24 mouse cellular contexts compared by ENCODE assay signal in genomic region chr12:76608241-76608640, GRCm38 (mm10).
A peak's percentile ranks its signal among the peaks of the same experiment; 100 is the strongest.
DNase-seq lines count a peak whose midpoint lies in the region; ATAC-seq lines count a peak whose summit lies in the region.
"Had no signal": no experiment of that assay in that cellular context is flagged by ENCODE, and none has a peak within 500 bp of the region (broad histone marks: within the 10 kb centered on the region; RNA-seq: fewer than 3 reads in every experiment).

No protein-coding gene starts in this region.

- H3K27me3 ChIP-seq in hindbrain, embryonic 16.5 days (replicated peaks; ENCODE audit: control insufficient read depth, insufficient read depth, low read length), result no peaks in the 10 kb centered on the region
- 0 out of 2 replicates have a peak, but pooled peaks cover 8% of the 10 kb centered on the region for H3K27me3 ChIP-seq in hindbrain, embryonic 12.5 days
- H3K27me3 ChIP-seq: embryonic facial prominence, embryonic 12.5 days; forebrain, embryonic 13.5 days; neural tube, embryonic 12.5 days; Patski had no signal

- DNase-seq in cerebellum, adult 9-11 months, result peak; percentile 59
- no peak for DNase-seq in cerebellum, adult 11-12 months
- DNase-seq in ovary, adult 18-20 months (ENCODE audit: low spot score), result peak; percentile 39
- DNase-seq in ovary, postnatal 14 days (ENCODE audit: low spot score), result no peak
- DNase-seq in heart, postnatal 36 days, result no peak
- DNase-seq: cerebellum, adult 8-10 months; kidney, adult 8-10 months; kidney, postnatal 10 days; liver, postnatal 0 days; lung, postnatal 10 days; thymus, adult 18-20 months; thymus, postnatal 36 days had no signal

- intact Hi-C loops in heart, postnatal 36 days (cut with DNase I), result no loop called here

- ATAC-seq in hindbrain, embryonic 16.5 days, result peak; percentile 57; the same call in 1 of the 2 replicates
- no peak for ATAC-seq in hindbrain, embryonic 12.5 days (ENCODE audit: low FRiP score)
- ATAC-seq: forebrain, embryonic 13.5 days; inflammation-experienced regulatory T-cells, adult 6 months; liver, postnatal 0 days; Patski had no signal

- no peaks in the 10 kb centered on the region for H3K36me3 ChIP-seq in hindbrain, embryonic 16.5 days (ENCODE audit: control insufficient read depth, insufficient read depth, low read length)
- no peaks in the 10 kb centered on the region for H3K36me3 ChIP-seq in hindbrain, embryonic 12.5 days
- H3K36me3 ChIP-seq: embryonic facial prominence, embryonic 12.5 days; hindbrain, embryonic 10.5 days; limb, embryonic 12.5 days; midbrain, embryonic 10.5 days; neural tube, embryonic 12.5 days had no signal

- no peak overlapping the region for H3K9ac ChIP-seq in hindbrain, embryonic 16.5 days (ENCODE audit: low read depth, low read length)
- no peak overlapping the region for H3K9ac ChIP-seq in hindbrain, embryonic 12.5 days
- H3K9ac ChIP-seq: embryonic facial prominence, embryonic 12.5 days; forebrain, embryonic 13.5 days; limb, embryonic 12.5 days; liver, postnatal 0 days; neural tube, embryonic 12.5 days had no signal

- H3K4me3 ChIP-seq in hindbrain, embryonic 16.5 days (ENCODE audit: low read length), result no peak overlapping the region
- H3K4me3 ChIP-seq in hindbrain, embryonic 12.5 days, result no peak overlapping the region
- H3K4me3 ChIP-seq: embryonic facial prominence, embryonic 12.5 days; forebrain, embryonic 13.5 days; heart, embryonic 10.5 days; hindbrain, embryonic 10.5 days; limb, embryonic 12.5 days; midbrain, embryonic 10.5 days; neural tube, embryonic 12.5 days had no signal

- no peaks in the 10 kb centered on the region for H3K4me1 ChIP-seq in hindbrain, embryonic 16.5 days (ENCODE audit: control insufficient read depth, insufficient read depth, low read depth, low read length)
- H3K4me1 ChIP-seq in hindbrain, embryonic 12.5 days, result no peaks in the 10 kb centered on the region
- H3K4me1 ChIP-seq: embryonic facial prominence, embryonic 12.5 days; forebrain, embryonic 13.5 days; limb, embryonic 12.5 days; neural tube, embryonic 12.5 days had no signal

- no peak overlapping the region for H3K4me2 ChIP-seq in hindbrain, embryonic 16.5 days (ENCODE audit: low read length)
- H3K4me2 ChIP-seq in hindbrain, embryonic 12.5 days (replicated peaks), result no peak overlapping the region
- H3K4me2 ChIP-seq: embryonic facial prominence, embryonic 12.5 days; forebrain, embryonic 13.5 days; limb, embryonic 12.5 days; liver, embryonic 11.5 days; neural tube, embryonic 12.5 days had no signal

- 69% methylated on average over 11 of the region's 11 CpGs for WGBS in hindbrain, embryonic 16.5 days
- WGBS in hindbrain, embryonic 12.5 days, result 92% methylated on average over 11 of the region's 11 CpGs

- no peak overlapping the region for H3K27ac ChIP-seq in hindbrain, embryonic 16.5 days (ENCODE audit: low read depth, low read length)
- no peak overlapping the region for H3K27ac ChIP-seq in hindbrain, embryonic 12.5 days
- H3K27ac ChIP-seq: embryonic facial prominence, embryonic 12.5 days; forebrain, embryonic 13.5 days; heart, embryonic 10.5 days; hindbrain, embryonic 10.5 days; limb, embryonic 12.5 days; midbrain, embryonic 10.5 days; neural tube, embryonic 12.5 days had no signal

- no peaks in the 10 kb centered on the region for H3K9me3 ChIP-seq in hindbrain, embryonic 16.5 days (ENCODE audit: control insufficient read depth, low read length)
- no peaks in the 10 kb centered on the region for H3K9me3 ChIP-seq in hindbrain, embryonic 12.5 days (replicated peaks)
- H3K9me3 ChIP-seq: embryonic facial prominence, embryonic 12.5 days; forebrain, embryonic 13.5 days; heart, embryonic 10.5 days; hindbrain, embryonic 10.5 days; limb, embryonic 12.5 days; midbrain, embryonic 10.5 days; neural tube, embryonic 12.5 days had no signal

Comparison
In these comparisons a context has a peak if more than half of its experiments do, and no peak if none do; other contexts are left out.
1. DNase-seq: peak in cerebellum, adult 9-11 months (single experiment) and ovary, adult 18-20 months (single experiment); none in cerebellum, adult 11-12 months (single experiment), ovary, postnatal 14 days (single experiment) and heart, postnatal 36 days (0 of 2).